Mouse (Mus musculus) cerebellum, postnatal 10 days (tissue): ENCODE results near the gene Eps8l1.

Experiments used
- DNase-seq, 2 experiments: peaks; one replicate each; pipeline ENCODE4 v3.0.0; 2021; ENCODE audit warnings: mixed read lengths in 2 of 2

Gene Eps8l1

DNA sequence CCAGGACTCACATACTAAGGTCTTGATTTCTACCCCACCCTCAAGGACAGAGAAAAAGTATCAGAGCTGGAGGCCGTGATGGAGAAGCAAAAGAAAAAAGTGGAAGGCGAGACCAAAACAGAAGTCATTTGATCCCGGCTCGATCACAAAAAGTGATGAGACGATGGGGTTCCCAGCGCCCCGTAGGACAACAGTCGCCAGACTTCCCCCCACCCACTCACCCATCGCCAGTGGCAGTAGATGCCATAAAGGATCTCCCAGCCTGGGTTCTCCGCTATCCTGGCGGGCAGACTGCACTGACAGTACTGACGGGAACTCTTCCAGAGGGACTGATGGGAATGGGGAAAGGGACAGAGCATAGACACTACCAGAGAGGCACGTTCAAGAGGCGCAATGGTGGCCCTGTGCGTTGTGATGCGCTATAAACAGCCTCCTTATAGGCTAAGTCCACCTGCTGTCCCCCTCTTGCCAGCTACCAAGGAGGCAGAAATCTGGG lies 18.4 kb downstream of the Eps8l1 start:
- peak in 1 of 2 experiments; percentile 28 for DNase-seq

DNA sequence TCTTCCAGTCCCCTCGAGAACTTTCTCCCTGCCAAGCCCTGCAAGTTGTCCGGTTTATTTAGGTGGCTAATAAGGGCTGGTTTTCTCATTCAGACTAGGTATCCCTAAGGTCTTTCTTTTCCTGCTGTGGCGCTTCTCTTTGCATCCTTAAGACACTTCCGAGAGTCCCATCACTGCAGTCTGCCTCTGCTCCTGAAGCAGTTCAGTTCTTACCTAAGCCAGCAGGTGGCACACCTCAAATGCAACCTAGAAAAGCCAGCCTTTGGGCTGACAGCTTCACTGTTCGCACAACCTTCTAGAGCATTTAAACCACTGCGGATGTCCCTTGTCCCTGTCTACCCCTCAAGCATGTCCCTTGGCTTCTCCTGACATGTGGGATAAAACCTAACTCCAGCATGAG lies 19.2 kb downstream of the Eps8l1 start:
- peak; percentile 64 to 74 for DNase-seq

DNA sequence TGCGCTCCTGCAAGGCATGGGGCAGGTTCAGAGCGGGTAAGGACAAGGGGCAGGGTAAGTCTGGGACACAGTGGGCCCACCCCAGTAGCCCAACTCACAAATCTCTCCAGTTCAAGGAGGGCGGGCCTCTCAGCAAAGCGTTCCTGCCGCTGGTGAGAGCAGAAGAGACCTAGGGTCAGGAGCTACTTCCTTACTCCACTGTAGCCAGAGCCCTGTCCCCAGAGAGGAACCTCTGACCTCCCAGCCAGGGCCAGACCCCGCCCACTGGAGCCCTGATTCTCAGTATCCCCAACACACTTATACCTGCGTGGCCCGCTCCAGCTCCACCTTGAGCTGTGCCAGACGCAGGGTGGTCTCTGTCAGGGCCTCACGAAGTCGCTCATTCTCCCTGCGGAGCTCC lies 21.8 kb downstream of the Eps8l1 start:
- DNase-seq, result no peak

DNA sequence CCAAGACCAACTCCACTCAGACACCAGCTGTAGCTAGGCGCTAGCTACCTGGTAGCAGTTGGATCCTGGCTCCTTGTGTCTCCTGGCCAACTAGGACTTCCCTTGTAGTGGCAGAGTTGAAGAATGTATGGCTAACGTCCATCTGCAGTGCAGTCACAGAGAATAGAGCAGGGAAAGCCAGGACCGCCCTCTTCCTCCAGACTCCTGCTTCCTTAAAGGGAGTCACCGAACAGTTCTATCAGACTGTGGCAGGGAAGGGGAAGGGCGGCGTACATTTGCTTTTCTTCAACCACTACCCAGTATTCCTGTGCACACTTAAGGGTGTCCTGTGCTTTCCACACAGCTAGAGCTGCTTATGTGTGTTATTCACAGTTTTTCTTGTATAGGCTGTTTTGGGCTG lies 30.8 kb downstream of the Eps8l1 start:
- DNase-seq, result no peak

DNA sequence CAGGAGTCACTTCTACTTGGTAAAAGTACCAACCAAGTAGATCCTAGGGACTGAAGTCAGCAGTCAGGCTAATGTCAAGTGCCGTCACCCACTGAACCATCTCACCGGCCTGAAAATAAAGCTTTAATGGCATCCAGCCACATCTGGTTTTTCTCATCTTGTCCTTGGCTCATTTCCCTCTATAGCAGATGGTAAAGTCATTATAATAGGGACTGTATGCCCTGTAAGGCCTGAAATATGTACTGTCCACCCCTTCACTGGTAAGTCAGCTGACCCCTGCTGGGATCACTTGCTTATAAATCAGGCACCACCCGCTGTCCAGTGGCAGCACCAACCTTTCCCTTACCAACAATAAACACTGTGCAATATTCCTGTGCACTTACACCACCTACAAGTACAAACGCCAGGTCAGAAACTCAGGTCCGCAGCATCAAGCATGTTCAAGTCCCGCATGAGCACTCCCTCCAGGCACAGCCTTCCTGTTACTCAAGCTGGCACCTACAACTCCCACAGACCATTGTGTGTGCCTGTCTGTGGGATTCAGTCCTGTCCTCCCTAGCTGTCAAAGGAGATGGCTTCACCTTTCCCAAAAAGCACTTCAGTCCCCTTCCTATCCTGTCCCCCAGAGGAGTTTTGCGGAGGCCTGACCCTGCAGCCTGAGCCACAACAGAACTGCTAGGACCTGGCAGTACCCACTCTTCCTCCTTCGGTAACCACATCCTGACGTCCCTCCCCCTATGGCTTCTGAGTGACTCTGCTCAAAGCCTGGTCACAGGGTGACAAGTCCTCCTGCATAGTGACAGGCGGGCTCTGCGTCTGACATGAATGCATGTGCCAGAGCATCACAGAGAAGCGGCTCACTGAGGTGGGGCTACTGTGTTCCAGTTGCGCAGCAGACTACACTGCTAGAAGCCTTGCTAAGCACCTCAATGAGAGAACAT lies 32.1 kb downstream of the Eps8l1 start:
- DNase-seq, result no peak

DNA sequence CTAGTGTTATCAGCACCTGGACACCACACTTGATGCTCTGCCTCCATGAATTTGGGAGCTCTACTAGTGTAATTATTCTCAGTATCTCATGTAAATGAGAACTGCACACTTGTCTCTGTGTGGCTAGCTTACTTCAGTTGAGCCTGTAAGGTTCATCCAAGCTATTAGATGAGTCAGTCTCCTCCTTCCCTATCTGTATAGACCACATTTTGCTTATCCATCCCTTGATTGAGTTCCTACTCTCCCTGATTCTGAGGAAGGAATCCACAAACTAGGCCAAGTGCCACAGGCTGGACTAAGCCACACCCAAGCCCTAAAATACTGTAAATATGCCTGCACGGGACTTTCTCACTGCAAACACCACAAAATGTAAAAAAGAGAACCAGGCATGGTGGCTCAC lies 33.5 kb downstream of the Eps8l1 start:
- no peak for DNase-seq

DNA sequence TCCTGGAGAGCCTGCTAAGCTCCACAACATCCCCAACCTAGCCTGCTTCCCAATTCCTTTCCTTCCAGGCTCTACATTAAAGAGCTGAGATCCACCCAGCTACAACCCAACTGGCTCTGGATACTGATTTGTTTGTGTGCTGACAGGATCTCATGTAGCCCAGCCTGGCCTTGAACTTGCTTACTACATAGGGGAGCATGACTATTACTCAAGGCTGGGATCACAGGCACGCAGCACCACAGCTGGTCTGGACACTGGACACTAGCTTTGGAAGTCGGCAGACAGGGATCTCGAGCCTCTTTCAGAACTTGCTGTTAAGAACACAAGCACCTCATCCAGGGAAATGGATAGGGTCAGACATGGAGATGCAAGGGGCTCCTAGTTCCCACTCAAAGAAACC lies 36.0 kb downstream of the Eps8l1 start:
- DNase-seq, result no peak

DNA sequence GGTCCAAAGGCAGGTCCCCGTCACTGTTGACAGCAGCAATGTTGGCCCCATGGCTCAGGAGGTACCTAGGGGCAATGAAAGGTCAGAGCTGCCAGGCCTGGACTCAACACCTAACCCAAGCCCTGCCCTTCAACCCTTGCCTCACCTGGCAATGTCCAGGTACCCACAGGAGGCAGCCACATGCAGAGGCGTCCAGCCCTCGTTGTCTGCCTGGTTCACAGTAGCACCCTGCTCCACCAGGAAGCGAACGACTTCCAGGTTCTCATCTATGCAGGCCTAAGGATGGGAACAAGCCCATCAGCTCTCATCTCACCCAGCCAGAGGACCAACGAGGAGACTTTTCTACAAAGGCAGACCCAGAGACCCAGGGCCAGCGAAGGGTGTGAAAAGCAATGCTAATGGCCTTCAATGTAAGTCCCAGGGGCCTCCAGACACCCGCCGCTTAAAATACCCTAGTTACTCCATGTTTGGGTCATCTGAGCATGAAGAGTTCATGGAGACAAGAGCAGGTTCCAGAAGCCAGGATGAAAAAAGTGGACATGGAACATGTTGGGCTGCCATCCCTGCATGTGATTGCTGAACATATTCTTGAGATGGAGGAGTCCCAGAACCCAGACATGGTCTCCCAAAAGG lies 36.9 kb downstream of the Eps8l1 start:
- DNase-seq, result no peak

DNA sequence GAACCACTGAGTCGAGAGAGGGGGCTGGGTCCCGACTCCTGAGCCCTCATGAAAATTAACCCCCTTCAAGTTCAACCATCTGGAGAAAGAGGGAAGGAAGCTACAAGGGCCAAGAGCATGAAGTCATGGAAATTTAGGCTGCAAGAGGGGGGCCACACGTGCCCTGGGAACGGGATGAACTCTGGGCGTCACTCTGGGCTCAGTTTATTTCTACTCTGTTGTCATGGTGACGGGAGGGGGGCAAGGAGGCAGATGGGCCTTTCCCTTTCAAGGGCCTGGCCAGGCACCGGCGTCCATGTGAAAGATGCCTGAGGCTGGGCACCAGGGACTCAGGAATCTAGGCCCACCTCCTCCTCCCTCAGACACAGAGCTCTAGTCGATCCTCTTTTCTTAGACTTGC lies 37.8 kb downstream of the Eps8l1 start:
- peak; percentile 70 to 73 for DNase-seq

DNA sequence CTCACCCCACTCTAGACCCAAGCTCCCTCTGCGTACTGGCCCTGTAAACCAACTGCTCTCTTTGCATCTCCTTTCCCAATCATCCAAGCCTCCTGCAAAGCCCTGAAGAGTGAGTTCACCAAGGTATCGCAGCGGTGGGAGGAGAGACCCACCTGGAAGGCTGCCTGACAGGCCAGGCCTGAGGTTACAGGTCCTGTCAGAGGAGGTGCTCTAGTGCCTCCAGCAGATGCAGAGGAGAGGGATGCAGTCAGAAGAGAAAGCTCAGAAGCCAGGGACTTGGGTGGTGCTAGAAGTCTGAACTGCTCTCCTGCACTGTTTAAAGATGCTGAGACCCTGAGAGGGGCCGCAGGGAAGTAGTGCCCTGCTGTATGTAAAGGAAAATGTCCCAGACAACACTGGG lies 38.6 kb downstream of the Eps8l1 start:
- DNase-seq, result no peak

DNA sequence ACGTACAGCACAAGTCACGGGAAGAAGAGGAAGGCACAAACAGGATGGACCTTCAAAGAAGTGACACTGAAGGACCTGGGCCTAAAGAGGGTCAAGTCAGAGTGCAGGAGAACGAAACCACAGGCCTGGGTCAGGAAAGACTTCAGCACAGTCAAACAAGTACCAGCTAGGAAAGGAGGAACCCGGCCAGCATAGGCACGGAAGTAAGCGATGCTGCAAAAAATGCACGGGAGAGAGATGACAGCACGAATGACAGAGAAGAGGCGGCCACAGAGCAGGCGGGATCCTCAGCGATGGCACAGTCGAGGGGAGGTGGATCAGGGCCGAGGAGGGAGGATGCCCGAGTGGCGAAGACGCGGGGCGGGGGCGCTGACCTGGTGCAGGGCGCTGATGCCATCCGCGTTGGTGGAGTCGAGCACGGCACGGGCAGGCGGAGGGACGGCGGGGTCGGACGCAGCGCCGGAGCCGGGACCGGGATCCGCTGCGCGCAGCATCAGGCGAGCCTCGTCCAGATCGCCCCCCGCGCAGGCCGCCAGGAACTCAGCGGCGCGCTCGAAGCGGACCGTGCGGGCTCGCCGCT lies 40.5 kb downstream of the Eps8l1 start:
- peak; percentile 79 to 82 for DNase-seq

DNA sequence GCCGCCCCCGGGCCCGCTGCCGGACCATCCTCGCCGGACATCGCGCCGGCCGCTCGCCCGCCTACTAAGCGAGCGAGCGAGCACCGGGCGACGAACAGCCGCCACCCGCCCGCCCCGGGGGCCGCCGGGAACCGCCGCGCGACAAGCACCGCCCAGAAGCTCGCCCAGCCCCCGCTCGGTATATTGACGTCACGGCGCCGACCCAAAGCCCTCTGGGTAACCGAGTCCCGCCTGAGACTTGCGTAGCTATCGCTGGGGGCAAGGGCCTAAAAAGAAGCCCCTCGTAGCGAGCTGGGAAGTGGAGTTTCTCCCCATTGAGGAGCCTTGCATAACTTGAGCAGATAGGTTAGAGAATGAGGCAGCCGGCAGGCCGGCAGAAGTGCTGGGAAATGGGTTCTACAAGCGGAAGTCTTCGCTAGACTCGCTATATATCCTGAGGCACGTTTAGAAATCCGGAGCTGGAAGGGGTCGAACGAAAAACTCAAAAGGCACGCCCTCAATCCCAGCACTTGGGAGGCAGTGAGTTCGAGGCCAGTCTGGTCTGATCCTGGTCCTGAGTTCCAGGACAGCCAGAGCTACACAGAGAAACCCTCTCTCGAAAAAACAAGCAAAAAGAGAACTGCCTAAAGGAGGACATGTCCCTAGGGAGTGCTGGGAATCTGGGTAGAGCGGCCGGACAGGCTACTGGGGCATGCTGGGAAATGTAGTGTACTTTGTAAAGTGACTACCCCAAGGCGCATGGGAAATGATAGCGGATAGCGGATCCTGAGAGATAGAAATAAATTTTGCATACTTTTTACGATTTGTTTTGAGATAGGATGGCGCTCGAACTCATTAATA lies 41.3 kb downstream of the Eps8l1 start, which contains the start of gene Ppp1r12c:
Ppp1r12c (minus strand) TSS at position 123 of the 840 bp plus-strand sequence.
- DNase-seq, result peak; percentile 98 to 99

DNA sequence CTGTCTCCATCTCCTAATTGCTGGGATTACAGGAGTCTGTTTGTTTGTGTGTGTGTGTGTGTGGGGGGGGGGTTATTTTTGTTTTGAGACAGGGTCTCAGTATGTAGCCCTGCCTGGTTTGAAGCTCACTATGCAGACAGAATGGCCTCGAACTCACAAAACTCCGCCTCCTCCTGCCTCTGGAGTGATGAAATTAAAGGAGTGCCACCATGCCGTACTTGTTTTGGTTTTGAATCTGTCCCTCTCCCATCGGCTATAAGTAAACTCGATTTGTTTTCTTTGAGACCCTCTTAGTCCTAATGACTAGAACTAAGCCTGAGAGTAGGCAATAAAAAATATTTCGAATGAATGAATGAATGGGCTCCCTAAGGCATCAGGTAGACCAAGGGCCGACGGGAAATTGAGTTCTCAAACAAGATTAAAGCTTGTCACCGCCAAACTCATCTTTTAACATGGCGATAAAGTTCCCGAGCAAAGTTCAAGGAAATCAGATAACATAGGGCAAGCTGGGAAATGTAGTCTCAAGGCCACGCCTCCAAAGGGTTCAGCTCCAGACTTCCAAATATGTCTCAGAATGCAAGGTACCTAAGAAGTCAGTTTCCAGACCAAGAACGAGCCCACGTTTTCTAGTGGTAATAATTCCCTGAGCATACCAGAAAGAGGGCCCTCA lies 42.1 kb downstream of the Eps8l1 start:
- peak; percentile 54 to 58 for DNase-seq

DNA sequence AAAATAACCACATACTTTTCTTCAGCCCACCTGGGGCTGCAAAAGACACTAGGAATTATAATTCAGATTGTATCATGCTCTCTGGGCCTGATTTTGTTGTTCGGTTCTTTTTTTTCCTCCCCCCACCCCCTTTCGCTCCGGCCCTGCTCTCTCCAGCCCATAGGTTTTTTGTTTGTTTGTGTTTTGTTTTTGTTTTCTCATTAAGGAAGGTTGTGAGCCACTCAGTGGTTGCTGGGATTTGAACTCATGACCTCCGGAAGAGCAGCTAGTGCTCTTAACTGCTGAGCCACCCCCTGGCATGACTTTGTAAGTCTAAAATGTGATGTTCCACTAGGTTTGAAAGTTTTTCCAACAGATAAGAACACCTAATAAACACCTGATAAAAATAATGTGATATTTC lies 42.6 kb downstream of the Eps8l1 start:
- no peak for DNase-seq

DNA sequence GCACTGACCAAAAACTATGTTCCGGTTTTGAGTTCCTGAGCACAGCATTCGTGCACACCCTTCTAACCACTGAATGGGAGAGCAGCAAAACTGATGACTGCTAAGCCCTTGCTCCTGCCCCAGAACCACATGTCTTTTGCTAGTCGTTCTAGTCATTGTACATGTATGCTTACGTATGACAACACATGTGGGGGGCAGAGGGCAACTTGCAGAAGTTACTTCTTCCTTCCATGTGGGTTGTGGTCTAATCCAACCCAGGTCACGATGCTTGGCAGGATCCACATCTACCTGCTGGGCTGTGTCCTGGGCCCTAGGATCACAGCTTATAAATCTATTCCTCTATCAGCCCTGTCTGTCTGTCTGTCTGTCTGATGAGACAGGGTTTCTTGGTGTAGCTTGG lies 43.4 kb downstream of the Eps8l1 start:
- no peak for DNase-seq

DNA sequence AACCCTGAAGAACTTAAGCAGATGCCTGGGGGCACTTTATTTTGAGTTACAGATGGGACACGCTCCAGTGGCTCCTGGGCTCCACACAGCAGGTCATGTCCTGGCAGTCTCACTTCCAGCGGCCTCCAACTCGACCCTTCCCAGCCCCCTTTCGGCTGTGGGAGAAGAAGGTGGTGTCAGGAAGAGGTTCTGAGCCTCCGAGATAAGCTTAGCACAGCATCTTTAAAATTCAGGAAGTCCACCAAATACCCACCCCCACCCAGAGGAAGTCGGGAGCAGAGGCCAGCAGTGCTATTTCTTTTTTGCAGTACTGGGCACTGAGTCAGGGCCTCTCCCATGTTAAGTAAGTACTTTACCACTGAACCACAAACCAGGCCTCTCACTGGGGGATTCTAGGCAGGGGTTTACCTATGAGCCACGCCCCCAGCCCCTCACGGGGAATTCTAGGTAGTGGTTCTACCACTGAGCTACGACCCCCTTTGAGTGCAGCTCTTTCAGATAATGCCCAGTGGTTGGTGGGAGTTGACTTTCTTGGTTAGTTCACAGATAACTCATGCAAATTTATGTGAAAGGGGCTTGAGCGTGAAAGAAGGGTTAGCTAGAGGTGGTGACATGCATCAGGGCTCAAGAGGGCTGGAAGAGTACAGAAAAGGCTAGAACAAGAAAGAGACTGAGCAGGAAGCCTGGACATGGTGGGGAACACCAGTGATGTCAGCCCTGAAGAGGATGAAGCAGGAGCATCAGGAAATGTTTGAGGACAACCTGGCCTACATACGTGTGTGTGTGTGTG lies 44.4 kb downstream of the Eps8l1 start:
- DNase-seq, result no peak

DNA sequence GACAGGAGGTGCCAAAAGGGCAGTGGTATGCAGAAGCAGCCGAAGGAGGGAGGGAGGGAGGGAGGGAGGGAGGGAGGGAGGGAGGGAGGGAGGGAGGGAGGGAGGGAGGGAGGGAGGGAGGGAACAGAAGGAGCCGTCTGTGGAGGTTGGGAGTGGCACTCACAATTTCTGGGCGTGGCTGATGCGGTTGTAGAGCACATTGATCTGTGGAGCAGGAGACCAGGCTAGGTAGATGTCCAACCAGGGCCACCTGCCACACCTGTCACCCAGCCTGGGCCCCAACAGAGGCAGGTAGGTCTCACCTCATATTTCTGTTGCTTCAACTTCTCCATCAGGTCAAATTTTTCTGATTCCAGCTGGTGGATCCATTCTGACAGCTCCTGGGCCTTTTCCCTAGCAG lies 46.7 kb downstream of the Eps8l1 start:
- DNase-seq, result no peak

DNA sequence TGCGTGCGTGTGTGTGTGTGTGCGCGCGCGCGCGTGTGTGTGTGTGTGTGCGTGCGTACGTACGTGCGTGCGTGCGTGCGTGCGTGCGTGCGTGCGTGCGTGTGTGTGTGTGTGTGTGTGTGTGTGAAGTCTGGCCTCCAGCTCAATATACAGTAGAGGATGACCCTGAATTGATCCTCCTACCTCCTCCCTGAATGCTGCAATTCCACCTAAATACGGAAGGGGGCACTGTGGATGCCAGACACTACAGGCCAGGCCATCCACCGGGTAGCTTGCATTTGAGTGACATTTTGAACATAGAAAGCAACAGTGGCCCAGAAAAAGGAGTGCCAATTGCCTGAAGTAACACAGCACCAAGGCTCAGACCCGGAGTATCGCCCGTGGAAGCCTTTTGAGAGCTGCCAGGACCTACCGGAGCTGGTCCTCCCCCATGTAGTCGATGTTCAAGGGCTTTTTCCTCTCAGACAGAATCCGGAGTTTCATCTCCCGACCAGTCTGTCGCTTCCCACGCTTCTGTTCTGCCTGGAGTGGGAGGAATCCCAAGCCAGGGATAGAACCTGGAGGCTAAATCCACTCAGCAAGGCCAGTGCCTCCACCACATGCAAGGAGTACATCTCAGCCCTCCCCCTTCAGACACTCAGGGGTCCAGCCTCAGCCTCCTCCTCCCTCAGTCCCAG lies 47.7 kb downstream of the Eps8l1 start:
- no peak for DNase-seq

DNA sequence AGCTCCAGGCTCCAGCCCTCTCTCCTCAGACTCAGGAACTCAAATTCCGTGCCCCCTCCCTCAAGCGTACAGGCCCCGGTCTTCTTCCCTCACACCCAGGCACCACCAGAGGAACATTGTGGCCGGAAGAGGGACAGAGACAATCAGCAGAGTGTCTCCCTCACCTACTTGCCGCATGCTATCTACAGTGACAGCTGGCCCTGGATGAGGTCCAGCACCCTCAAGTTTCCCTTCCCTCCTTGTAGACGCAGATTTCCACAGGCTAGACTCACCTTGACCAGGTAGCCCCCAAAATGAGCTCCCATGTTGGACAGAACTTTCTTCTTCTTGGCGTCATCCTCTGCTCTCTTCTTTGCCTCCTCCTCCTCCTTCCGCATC lies 48.3 kb downstream of the Eps8l1 start:
- no peak for DNase-seq

DNA sequence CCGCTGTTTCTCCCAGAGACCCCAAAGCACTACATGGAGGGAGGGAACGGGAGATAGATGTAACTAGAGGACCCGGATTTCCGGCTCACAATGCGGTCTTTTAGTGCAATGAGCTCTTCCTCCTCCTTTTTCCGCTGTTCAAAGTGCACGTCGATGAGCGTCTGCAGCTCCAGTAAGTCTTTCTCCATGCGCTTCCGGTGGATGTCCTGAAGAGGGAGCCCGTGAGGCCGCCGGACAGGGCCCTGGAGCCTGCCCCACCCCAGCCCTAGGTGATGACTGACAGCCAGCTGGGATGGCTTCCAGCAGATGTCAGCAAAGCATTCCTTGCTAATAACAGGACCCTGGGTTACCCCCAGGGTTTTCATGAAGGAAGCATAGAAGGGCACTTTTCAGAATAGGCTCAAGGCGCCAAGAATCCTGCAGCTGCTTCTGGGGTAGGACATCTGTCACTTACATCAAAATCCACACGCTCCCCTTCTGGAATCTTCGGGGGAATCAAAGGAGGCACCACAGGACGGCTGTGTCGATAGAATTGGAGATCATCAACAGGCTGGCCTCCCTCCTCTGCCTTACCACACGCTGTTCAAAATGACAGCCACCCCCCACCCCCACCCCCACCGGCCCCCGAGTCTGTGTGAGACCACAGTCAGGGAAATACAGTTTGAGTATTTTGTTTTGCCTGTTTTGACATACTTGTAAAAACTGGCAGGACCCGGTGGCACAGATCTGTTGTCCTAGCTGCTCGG lies 49.6 kb downstream of the Eps8l1 start:
- DNase-seq, result peak; percentile 79 to 82
